Comparison of ENCODE assay signal across 17 mouse cellular contexts in genomic region chr6:100483836-100484235, GRCm38 (mm10).
DNase-seq lines count a peak whose midpoint lies in the region; ATAC-seq and TF ChIP-seq lines count a peak whose summit lies in the region.
"Had no signal": no experiment of that assay in that cellular context is flagged by ENCODE, and none has a peak within 500 bp of the region (broad histone marks: within the 10 kb centered on the region; RNA-seq: fewer than 3 reads in every experiment).

No protein-coding gene starts in this region.

- H3K9ac ChIP-seq in embryonic facial prominence, embryonic 12.5 days: no peak overlapping the region
- H3K9ac ChIP-seq in heart, embryonic 16.5 days (ENCODE audit: low read length): no peak overlapping the region
- no peak overlapping the region for H3K9ac ChIP-seq in stomach, embryonic 14.5 days (replicated peaks; ENCODE audit: low read depth, low read length)
- H3K9ac ChIP-seq in stomach, postnatal 0 days (ENCODE audit: low read length): no peak overlapping the region
- H3K9ac ChIP-seq: forebrain, embryonic 13.5 days; hindbrain, embryonic 14.5 days; liver, embryonic 15.5 days had no signal

- TF ChIP-seq CTCF in stomach, postnatal 0 days (IDR thresholded peaks at IDR 0.05; ENCODE audit: low read depth): no peak

- peak overlapping the region; percentile 25 for H3K4me2 ChIP-seq in embryonic facial prominence, embryonic 12.5 days (replicated peaks)
- H3K4me2 ChIP-seq in heart, embryonic 16.5 days (ENCODE audit: low read depth, low read length): peak overlapping the region; percentile 56; the same call in 1 of the 2 replicates
- H3K4me2 ChIP-seq in stomach, embryonic 14.5 days (replicated peaks; ENCODE audit: low read depth, low read length): 0 out of 2 replicates have a peak overlapping the region, but pooled peaks have one; percentile 8
- no peak overlapping the region for H3K4me2 ChIP-seq in stomach, postnatal 0 days (replicated peaks; ENCODE audit: low read depth)
- H3K4me2 ChIP-seq: forebrain, embryonic 13.5 days; hindbrain, embryonic 14.5 days; liver, embryonic 15.5 days had no signal

- no peak overlapping the region for H3K4me3 ChIP-seq in embryonic facial prominence, embryonic 12.5 days
- no peak overlapping the region for H3K4me3 ChIP-seq in embryonic facial prominence, embryonic 10.5 days
- no peak overlapping the region for H3K4me3 ChIP-seq in heart, embryonic 16.5 days (ENCODE audit: low read length)
- no peak overlapping the region for H3K4me3 ChIP-seq in stomach, embryonic 14.5 days (ENCODE audit: low read depth, low read length)
- no peak overlapping the region for H3K4me3 ChIP-seq in stomach, postnatal 0 days (ENCODE audit: low read depth, low read length)
- H3K4me3 ChIP-seq: erythroblast, embryonic 14.5 days; forebrain, embryonic 13.5 days; liver, embryonic 15.5 days had no signal

- peaks cover 4% of the 10 kb centered on the region; the same call in 1 of the 2 replicates for H3K9me3 ChIP-seq in embryonic facial prominence, embryonic 12.5 days
- peaks cover 15% of the 10 kb centered on the region; the same call in 1 of the 2 replicates for H3K9me3 ChIP-seq in embryonic facial prominence, embryonic 10.5 days
- peaks cover 12% of the 10 kb centered on the region for H3K9me3 ChIP-seq in heart, embryonic 16.5 days (replicated peaks; ENCODE audit: control insufficient read depth, low read length)
- H3K9me3 ChIP-seq in stomach, embryonic 14.5 days (ENCODE audit: control insufficient read depth, low read depth, low read length): peaks cover 9% of the 10 kb centered on the region; the same call in 1 of the 2 replicates
- H3K9me3 ChIP-seq in stomach, postnatal 0 days (ENCODE audit: control insufficient read depth, low read length): no peaks in the 10 kb centered on the region
- H3K9me3 ChIP-seq: liver, embryonic 15.5 days had no signal

- WGBS in embryonic facial prominence, embryonic 12.5 days: 50% methylated on average over 3 of the region's 3 CpGs
- WGBS in embryonic facial prominence, embryonic 10.5 days: 75% methylated on average over 3 of the region's 3 CpGs
- WGBS in heart, embryonic 16.5 days: 52% methylated on average over 3 of the region's 3 CpGs
- 48% methylated on average over 3 of the region's 3 CpGs for WGBS in stomach, embryonic 14.5 days
- 72% methylated on average over 3 of the region's 3 CpGs for WGBS in stomach, postnatal 0 days

- H3K4me1 ChIP-seq in embryonic facial prominence, embryonic 12.5 days: peaks cover 23% of the 10 kb centered on the region
- H3K4me1 ChIP-seq in embryonic facial prominence, embryonic 10.5 days: peaks cover 27% of the 10 kb centered on the region
- H3K4me1 ChIP-seq in heart, embryonic 16.5 days (ENCODE audit: control insufficient read depth, insufficient read depth, low read length): peaks cover 24% of the 10 kb centered on the region
- H3K4me1 ChIP-seq in stomach, embryonic 14.5 days (ENCODE audit: control insufficient read depth, insufficient read depth, low read length): peaks cover 9% of the 10 kb centered on the region; the same call in 1 of the 2 replicates
- H3K4me1 ChIP-seq in stomach, postnatal 0 days (replicated peaks; ENCODE audit: control insufficient read depth, insufficient read depth): 0 out of 2 replicates have a peak, but pooled peaks cover 3% of the 10 kb centered on the region
- H3K4me1 ChIP-seq: forebrain, embryonic 13.5 days had no signal

- no peaks in the 10 kb centered on the region for H3K27me3 ChIP-seq in embryonic facial prominence, embryonic 12.5 days
- H3K27me3 ChIP-seq in embryonic facial prominence, embryonic 10.5 days (replicated peaks; ENCODE audit: low read depth, poor library complexity, severe bottlenecking): peaks cover 50% of the 10 kb centered on the region
- H3K27me3 ChIP-seq in heart, embryonic 16.5 days (ENCODE audit: control insufficient read depth, insufficient read depth, low read length): peaks cover 6% of the 10 kb centered on the region; the same call in 1 of the 2 replicates
- H3K27me3 ChIP-seq in stomach, embryonic 14.5 days (ENCODE audit: control insufficient read depth, insufficient read depth, low read length): no peaks in the 10 kb centered on the region
- H3K27me3 ChIP-seq in stomach, postnatal 0 days (ENCODE audit: control insufficient read depth, insufficient read depth, low read length): peaks cover 4% of the 10 kb centered on the region; the same call in 1 of the 2 replicates

- no peak for ATAC-seq in embryonic facial prominence, embryonic 12.5 days (ENCODE audit: insufficient number of reproducible peaks, insufficient read depth, low FRiP score, low TSS enrichment)
- no peak for ATAC-seq in heart, embryonic 16.5 days (replicated peaks; ENCODE audit: extremely low read depth, insufficient read depth, low FRiP score)
- no peak for ATAC-seq in stomach, embryonic 14.5 days (ENCODE audit: insufficient number of reproducible peaks, insufficient read depth, low FRiP score, low read depth)
- no peak for ATAC-seq in stomach, postnatal 0 days (ENCODE audit: low FRiP score, low TSS enrichment)
- ATAC-seq: CD4-positive, CD25-positive, alpha-beta regulatory T cell, adult 4 months; forebrain, embryonic 13.5 days had no signal

- intact Hi-C loops in heart, postnatal 10 days (cut with DNase I): no loop called here
- intact Hi-C loops in left cerebral cortex, postnatal 14 days (cut with DNase I): no loop called here

- H3K36me3 ChIP-seq in embryonic facial prominence, embryonic 12.5 days: no peaks in the 10 kb centered on the region
- no peaks in the 10 kb centered on the region for H3K36me3 ChIP-seq in embryonic facial prominence, embryonic 10.5 days (replicated peaks)
- H3K36me3 ChIP-seq in heart, embryonic 16.5 days (ENCODE audit: control insufficient read depth, insufficient read depth): no peaks in the 10 kb centered on the region; the same call in 1 of the 2 replicates
- H3K36me3 ChIP-seq in stomach, embryonic 14.5 days (ENCODE audit: control insufficient read depth, insufficient read depth, low read length): no peaks in the 10 kb centered on the region
- no peaks in the 10 kb centered on the region for H3K36me3 ChIP-seq in stomach, postnatal 0 days (ENCODE audit: control insufficient read depth, insufficient read depth, low read length)
- H3K36me3 ChIP-seq: liver, embryonic 15.5 days had no signal

- TF ChIP-seq EP300 in stomach, postnatal 0 days (optimal IDR thresholded peaks at IDR 0.05): no peak

- H3K27ac ChIP-seq in embryonic facial prominence, embryonic 12.5 days: peak overlapping the region; percentile 74
- no peak overlapping the region for H3K27ac ChIP-seq in embryonic facial prominence, embryonic 10.5 days (replicated peaks)
- H3K27ac ChIP-seq in heart, embryonic 16.5 days (ENCODE audit: low read length): no peak overlapping the region
- H3K27ac ChIP-seq in stomach, embryonic 14.5 days (ENCODE audit: low read length): no peak overlapping the region
- H3K27ac ChIP-seq in stomach, postnatal 0 days (replicated peaks): no peak overlapping the region
- H3K27ac ChIP-seq: forebrain, embryonic 13.5 days; hindbrain, embryonic 14.5 days; liver, embryonic 15.5 days had no signal

- no peak for DNase-seq in embryonic facial prominence, embryonic 10.5 days (ENCODE audit: low spot score)
- DNase-seq in heart, postnatal 10 days: no peak
- no peak for DNase-seq in stomach, postnatal 0 days (ENCODE audit: low spot score)
- DNase-seq in left cerebral cortex, postnatal 14 days (ENCODE audit: low spot score in 2 of 2): no peak
- DNase-seq in kidney, adult 11 months: no peak
- DNase-seq: cerebellum, adult 11 months; gastrocnemius, postnatal 10 days; heart, adult 11 months; right cerebral cortex, postnatal 25 days had no signal
